Mouse (Mus musculus): ENCODE data around the gene Cfap126.
"Not testable (repeated sequence)": the region's sequence is repeated elsewhere in the genome, so short reads cannot be mapped to it uniquely, and the experiment has no call there.

DNA sequence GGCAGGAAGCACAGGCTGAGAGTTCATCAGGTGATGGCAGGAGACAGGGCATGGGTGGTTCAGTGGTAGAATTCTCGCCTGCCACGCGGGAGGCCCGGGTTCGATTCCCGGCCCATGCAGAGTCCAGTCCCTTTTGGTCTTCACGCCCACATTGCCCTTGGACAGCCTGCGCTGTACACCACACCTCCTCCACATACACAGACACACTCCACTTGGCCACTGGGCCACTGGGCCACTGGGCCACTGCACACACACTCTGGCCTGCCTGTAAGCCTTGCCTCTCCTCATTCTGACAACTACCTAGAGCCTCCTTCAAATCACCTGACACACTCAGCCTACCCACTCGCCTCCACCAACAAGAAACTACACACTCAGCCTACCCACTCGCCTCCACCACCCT is 47.1 kb upstream of the Cfap126 start:
- TF ChIP-seq CTCF (IDR thresholded peaks at IDR 0.05; ENCODE audit: borderline replicate concordance, insufficient read depth, low read depth, low read length); POLR2A (IDR thresholded peaks at IDR 0.05; ENCODE audit: borderline replicate concordance, insufficient read depth, low read length): not testable (repeated sequence)
